Mouse (Mus musculus): ENCODE results near the gene Fhad1.
"Not testable (repeated sequence)": the region's sequence is repeated elsewhere in the genome, so short reads cannot be mapped to it uniquely, and the experiment has no call there.

Fhad1 gene

DNA sequence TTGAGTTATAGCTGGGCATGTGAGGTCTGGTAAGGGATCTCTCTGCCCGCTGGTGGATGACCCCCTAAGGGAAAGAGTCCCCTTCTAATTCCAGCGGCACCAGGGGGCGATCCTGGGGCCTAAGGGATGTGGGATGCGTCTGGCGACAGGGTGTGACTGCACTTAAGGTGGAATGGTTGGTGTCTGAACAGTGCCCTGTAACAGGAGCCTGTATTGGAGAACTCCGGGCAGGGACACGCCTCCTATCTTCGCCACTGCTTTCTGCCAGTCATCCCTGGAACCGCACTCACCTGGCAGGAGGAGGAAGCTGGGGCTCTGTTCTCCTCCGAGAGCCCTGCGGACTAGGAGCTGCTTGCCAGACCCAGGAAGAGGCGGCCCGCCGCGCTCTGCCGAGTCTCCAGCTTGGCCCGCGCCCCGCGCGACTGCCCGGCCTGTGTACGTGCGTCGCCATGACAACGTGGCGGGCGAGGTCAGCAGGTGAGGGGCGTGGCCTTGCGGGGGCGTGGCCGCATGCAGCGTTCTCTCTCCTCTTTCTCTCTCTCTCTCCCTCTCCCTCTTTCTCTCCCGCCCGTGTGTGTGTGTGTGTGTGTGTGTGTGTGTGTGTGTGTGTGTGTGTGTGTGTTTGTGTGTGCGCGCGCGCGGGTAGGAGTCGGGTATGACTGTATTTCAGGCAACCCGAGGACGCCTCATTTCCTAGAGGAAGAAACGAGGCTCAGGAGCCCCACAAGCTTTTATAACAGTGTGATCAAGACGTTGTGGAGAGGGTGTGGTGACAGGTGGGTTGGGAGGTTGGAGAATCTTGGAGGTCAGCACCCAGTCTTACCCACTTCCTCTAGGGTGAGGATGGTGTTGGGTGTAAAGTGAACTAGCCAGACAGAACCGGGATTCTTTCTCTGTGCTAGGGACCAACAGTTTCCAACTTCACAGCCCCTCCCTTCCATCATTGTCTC lies at the start of gene Fhad1:
Fhad1 (minus strand) TSS at position 424 of the 950 bp plus-strand sequence.
- DNase-seq (ENCODE audit: low spot score): no peak

DNA sequence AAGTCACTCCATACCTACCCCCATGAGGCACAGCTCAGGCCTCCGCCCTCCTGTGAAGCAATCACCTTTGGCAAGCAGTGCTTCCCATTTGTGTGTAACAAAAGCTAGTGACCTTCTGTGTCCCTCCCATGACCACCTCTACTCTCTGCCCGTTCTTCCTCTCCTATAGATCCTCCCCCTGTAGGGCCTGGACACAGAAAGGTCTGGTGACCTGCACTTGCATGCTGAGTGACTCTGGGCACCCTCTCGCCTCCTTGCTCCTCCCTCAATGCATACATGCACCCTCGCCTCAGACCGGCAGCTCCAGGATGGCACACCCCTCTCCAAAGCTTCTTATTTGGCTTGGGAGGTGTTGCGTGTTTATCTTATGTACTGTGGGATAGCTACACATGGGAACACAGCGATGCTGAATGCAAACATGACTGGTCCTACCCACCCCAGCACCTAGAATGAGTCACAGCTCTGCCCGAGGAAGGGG lies 48.2 kb upstream of the Fhad1 start:
- no peak for DNase-seq (ENCODE audit: low spot score)

DNA sequence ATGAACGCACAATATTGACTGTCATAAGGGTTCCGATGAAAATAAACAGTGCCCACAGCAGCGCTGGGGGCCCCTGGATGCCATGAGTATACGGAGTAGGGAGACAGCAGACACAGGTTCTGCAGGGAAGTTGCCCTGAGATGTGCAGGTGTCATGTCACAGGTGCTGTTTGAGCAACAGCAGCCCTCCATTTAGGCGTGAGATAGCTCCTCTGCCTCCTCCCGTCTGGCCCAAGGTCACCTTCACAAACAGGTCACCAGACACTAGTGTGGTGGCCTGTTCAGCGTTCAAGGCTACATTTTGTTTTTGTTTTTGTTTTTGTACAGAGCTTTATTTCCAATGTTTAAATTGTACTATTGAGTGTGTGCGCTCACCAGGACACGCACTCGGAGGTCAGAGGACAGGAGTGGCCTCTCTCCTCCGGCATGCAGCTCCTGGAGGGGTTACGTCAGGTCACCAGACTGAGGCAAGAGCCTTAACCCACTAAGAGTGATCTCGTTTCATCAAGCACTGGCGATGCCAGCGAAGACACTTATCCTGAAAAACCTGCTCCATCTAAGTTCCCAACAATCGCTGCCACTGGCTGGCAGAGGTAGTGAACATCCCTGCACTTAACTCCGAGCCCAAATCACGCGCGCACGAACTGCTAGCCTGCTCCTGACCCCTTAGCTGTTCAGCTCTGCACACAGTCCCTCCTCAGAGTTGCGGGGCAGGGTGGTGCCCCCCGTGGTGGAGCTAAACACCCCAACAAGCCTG lies 46.8 kb upstream of the Fhad1 start:
- DNase-seq (ENCODE audit: low spot score): no peak

DNA sequence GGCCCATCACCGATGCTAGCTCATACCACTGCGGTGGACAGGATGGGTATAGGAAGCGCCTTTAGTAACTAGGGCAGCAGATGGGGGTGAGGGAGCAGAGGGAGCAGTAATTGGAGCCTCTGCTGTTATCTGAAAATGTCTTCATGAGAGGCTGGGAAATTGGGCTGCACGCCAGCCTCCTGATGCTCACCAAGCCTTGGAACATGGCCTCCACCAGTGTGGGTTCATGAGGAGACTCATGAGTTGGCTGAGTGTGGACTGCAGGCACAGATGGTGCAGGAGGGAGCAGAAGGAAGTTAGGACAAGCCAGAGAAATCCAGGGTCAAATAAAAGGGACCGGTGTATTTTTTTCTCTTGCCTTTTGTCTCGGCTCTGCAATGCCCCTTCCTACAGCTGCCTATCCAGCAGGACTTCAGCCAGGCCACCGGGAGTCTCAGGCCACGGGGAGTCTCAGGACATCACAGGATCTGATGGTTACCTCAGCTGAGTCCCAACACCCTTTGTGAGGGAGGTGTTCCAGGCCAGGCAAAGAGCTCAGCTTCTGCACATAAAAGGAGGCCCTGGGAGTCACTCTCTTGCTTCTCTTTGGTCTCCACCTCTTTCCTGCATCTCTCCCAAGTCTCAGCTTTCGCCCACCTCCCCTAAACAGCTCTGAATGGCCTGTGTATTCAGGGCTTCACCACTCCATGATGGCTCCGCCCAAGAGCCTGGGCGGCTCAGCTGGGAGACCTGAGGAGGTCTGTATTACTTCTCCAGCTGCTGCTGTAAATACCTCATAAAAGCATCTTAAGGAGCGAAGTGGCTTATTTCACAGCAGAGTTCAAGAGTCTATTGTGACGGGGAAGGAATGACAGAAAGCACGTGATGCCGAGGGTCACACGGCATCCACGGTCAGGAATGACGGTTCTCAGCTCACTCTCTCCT lies 45.8 kb upstream of the Fhad1 start:
- DNase-seq (ENCODE audit: low spot score): no peak

DNA sequence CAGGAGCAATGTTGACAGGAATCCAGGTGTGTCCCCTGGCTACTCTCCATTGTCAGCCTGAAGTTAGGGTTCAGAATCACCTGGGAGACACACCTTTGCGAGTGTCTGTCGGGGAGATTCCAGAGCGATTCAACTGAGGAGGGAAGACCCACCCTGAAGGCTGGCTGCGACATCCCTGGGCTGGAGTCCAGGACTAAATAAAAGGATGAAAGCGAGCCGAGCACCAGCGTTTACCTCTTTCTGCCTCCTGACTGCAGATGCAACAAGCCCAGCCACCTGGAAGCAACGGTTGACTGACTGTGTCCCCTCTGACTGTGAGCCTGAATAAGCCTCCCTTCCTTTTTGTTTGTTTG lies 44.9 kb upstream of the Fhad1 start:
- no peak for DNase-seq (ENCODE audit: low spot score)

GRCm38 (mm10) chr4:142059113-142059840 lies 44.4 kb upstream of the Fhad1 start:
- no peak for DNase-seq (ENCODE audit: low spot score)

DNA sequence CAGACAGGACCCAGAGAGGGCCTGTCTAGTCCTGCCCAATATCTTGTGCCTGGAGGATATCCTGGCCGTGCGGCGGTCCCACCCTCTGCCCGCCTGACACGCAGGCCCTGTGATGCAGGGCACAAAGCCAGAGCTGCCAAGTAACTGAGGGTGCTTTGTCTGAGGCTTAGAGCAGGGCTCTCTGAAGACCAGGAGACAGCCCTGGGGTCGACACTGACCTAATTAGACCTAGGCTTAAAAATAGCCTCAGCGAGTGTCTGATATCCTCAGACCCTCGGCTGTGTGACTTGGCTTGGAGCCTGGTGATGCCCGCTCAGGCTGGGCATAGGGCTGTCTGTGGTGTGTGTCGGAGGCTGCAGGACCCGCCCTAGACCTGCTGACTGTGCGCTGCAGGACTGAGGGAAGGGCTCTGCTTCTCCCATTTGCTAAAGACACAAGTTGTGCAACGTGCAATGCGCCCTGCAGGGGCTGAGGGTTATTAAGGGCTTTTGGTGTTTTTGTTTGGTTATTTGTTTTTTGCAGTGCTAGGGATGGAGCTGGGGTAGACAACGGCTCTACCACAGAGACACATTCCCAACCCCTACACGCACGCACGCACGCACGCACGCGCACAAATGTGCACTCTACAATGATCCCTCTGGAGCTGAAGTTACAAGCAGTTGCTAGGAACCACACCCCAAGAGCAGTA lies 42.8 kb upstream of the Fhad1 start:
- DNase-seq (ENCODE audit: low spot score): no peak

GRCm38 (mm10) chr4:142055600-142055999 lies 40.7 kb upstream of the Fhad1 start:
- DNase-seq (ENCODE audit: low spot score): no peak

DNA sequence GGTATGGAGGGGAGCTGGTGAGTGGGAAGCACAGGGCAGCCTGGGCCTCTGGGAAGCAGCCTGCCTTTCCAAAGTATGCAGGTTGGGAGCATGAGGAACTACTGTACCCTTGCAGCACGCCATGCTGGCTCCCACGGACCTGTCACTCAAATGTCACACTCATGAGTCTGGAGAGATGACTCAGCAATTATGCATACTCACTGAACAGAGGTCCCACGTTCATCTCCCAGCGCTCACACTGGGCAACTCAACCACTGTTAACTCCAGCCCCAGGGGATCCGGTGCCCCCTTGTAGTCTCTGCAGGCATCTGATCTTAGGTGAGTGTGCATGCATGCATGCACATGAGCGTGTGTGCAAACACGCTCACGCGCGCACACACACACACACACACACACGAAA lies 39.7 kb upstream of the Fhad1 start:
- no peak for DNase-seq (ENCODE audit: low spot score)

DNA sequence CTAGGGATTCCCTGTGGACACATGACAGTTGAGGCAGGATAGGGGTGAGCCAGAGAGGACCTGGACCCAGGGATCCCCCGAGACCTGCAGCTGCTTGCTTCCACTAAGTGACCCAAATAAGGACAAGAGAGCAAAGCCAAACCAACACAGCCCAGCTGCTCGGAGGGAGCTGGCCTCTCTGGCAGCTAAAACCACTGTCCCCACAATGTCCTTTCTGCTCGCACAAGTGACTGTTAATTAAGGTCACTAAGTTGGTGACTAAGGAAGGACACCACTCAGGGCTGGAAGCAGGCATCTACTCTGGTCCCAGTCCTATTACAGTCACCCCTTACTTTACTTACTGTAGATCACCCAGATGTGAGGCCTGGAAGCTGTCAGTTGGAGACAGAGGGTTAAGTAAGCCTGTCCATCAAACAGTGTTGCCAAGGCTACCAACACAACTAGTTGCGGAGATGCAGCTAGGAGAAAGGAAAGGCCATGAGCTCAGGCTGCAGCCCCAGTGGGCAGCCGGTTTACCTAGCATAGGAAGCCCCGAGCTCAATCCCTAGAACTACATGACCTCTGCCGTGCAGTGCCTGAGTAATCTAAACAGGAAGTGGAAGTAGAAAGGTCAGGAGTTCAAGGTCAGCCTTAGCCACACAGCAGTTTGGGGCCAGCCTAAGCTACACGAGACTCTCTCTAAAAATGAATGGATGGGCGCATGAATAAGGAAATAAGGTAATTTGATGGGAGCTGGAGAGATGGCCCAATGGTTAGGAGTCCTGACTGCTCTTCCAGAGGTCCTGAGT lies 39.0 kb upstream of the Fhad1 start:
- DNase-seq (ENCODE audit: low spot score): no peak

DNA sequence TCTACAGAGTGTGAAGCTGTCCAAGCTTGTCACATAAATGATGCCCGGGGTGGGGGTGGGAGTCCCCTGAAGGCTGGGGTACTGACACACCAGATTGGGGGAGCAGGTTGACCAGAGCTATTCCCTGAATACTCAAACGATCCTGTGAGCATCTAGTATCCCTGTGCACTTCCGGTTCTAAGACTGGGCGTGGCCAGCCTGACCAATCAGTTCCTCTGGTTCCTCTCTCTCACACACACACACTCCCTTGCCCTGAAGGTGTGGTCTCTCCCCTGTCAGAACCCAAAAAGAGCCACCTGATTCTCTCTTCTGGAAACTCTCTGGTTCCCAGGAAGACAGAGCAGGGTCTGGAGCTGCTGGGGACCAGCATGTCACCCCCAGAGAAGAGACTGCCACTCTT lies 38.4 kb upstream of the Fhad1 start:
- no peak for DNase-seq (ENCODE audit: low spot score)

GRCm38 (mm10) chr4:142052391-142053132 lies 37.7 kb upstream of the Fhad1 start:
- DNase-seq (ENCODE audit: low spot score): no peak

- not testable (repeated sequence) for DNase-seq (ENCODE audit: low spot score)
Measured at GRCm38 (mm10) chr4:142051883-142052282, 37.0 kb upstream of the Fhad1 start.

GRCm38 (mm10) chr4:142049963-142050362 lies 35.1 kb upstream of the Fhad1 start:
- DNase-seq (ENCODE audit: low spot score): no peak

DNA sequence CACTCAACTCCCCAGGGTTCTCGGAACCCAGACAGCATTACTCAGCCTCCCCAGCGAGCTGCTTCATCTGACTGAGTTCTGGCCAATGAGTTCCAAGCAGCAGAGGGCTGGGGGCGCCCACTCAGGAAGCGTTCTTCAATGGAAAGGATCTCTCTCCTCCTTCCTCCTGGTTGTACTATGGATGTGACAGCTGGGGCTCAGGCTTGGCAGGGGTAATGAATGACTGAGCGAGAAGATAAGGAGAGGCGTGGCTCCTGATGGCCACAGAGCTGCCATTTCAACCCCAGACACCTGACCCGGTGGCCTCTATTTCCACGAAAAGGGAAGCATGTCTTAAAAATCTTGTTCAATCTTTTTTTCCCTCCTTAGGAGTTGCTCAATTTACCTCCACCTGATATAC lies 33.5 kb upstream of the Fhad1 start:
- DNase-seq (ENCODE audit: low spot score): no peak

DNA sequence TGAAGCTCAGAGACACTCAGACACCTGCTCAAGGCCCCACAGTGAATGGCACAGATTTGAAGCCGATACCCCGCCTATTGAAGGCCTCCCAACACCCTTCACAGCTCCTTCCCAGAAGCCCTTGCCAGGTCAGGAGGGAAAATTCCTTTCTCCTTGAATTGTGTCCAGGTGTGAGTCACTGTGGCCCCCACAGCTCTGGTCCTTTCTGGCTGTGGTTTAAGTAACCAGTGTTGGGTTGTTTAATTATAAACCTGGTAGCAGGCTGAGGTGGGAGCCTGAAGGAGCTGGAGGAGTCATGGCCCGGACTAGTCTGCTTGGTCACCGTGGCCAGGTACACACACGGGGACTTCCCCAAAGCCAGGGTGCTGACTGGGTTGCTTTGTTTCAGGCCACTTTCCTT lies 32.1 kb upstream of the Fhad1 start:
- DNase-seq (ENCODE audit: low spot score): no peak

GRCm38 (mm10) chr4:142046496-142046895 lies 31.6 kb upstream of the Fhad1 start:
- no peak for DNase-seq (ENCODE audit: low spot score)

DNA sequence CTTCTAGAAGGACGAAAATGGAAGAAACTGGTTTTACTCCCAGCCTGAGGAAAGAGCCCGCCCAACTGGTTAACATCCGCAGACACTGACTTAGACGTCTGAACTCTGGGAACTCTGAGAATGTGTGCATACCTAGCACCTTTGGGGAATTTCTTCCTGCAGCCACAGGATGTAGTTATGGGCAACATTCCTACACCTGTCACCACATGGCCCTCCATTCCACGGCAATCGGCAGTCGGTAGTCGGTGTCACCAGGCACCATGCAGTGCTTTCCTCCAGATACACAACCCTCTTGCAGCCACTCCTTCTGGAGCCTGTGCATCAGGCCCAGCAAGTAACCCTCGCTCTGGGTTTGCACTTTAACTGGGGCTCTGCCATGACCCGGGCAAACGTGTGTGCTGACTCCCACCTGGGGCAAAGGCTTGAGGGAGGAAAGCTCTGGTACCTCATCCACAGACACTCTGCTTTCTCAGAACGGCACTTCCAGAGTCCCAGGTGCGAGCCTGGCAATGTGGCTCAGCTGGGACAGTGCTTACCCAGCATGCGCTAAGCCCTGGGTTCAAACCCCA lies 30.8 kb upstream of the Fhad1 start:
- no peak for DNase-seq (ENCODE audit: low spot score)

GRCm38 (mm10) chr4:142044452-142044851 lies 29.6 kb upstream of the Fhad1 start:
- no peak for DNase-seq (ENCODE audit: low spot score)

All from layer of hippocampus, adult 9-10 months (tissue).